Mouse (Mus musculus) megakaryocyte, embryonic 14.5 days (primary cell): Measurements from ENCODE around the gene Olfr1347.

Experiments
- FLI1 ChIP-seq: IDR thresholded peaks from 2 replicates; pipeline ENCODE4 v1.6.1; 2012; ENCODE audit warnings: low read length, inconsistent platforms, mixed read lengths
- GATA1 ChIP-seq: IDR thresholded peaks from 3 replicates; pipeline ENCODE4 v1.6.1; 2012; ENCODE audit warnings: mixed read lengths, low read length, inconsistent platforms, borderline replicate concordance

GRCm38 (mm10) chr7:6526141-6526540 is 26.6 kb upstream of the Olfr1347 start:
- no peak for TF ChIP-seq FLI1
- TF ChIP-seq GATA1 = no peak
